Mouse (Mus musculus) mesoderm, embryonic 11.5 days (tissue): Measurements from ENCODE around the gene Tecpr1.

Source experiments
- DNase-seq: peaks from one replicate; pipeline ENCODE4 v3.0.0-alpha.2; 2012; ENCODE audit warnings: low read depth, low spot score

The Tecpr1 gene

GRCm38 (mm10) chr5:144169275-144169975, 54.0 kb downstream of the Tecpr1 start:
- DNase-seq: no peak

- no peak for DNase-seq
These were observed 57.7 kb downstream of the Tecpr1 start for GRCm38 (mm10) chr5:144165756-144166155.

- DNase-seq: no peak
These were observed 60.5 kb downstream of the Tecpr1 start for GRCm38 (mm10) chr5:144162813-144163517.

- DNase-seq: no peak
These were observed 61.2 kb downstream of the Tecpr1 start for GRCm38 (mm10) chr5:144162080-144162812.

GRCm38 (mm10) chr5:144159137-144159536, 64.3 kb downstream of the Tecpr1 start:
- no peak for DNase-seq

GRCm38 (mm10) chr5:144158604-144159003, 64.8 kb downstream of the Tecpr1 start:
- DNase-seq: no peak

- DNase-seq: peak; percentile 78
These were observed 68.9 kb downstream of the Tecpr1 start for GRCm38 (mm10) chr5:144154528-144154927.

GRCm38 (mm10) chr5:144151270-144151669, 72.1 kb downstream of the Tecpr1 start:
- no peak for DNase-seq

GRCm38 (mm10) chr5:144149530-144149929, 73.9 kb downstream of the Tecpr1 start:
- DNase-seq: no peak

- DNase-seq: no peak
These were observed 76.5 kb downstream of the Tecpr1 start for GRCm38 (mm10) chr5:144146898-144147297.
